Mouse (Mus musculus): Measurements from ENCODE around the gene Rpa1. TPM values are rescaled to one million over a fixed set of nuclear protein-coding genes. Genes with fewer than 3 reads are reported as not detected.
A peak's percentile ranks its signal among the peaks of the same experiment; 100 is the strongest.

Rpa1 gene
- polyA plus RNA-seq, 1 experiment from 2014 or later: 88.4 TPM

GRCm38 (mm10) chr11:75262791-75263190, 85.3 kb downstream of the Rpa1 start:
- Histone ChIP-seq H3K9me3 (replicated peaks) (no peaks in the 10 kb centered on the region), H3K9ac (no peak overlapping the region), H3K36me3 (replicated peaks) (no peaks in the 10 kb centered on the region), H3K4me1 (replicated peaks) (peaks cover 25% of the 10 kb centered on the region), H3K4me2 (no peak overlapping the region), H3K4me3 (replicated peaks) (no peak overlapping the region), H3K27me3 (no peaks in the 10 kb centered on the region), H3K27ac (replicated peaks) (no peak overlapping the region)
- 35% methylated on average over 5 of the region's 5 CpGs for WGBS (ENCODE audit: insufficient replicate concordance)
- ATAC-seq (ENCODE audit: insufficient read depth): no peak

GRCm38 (mm10) chr11:75262181-75262580, 85.9 kb downstream of the Rpa1 start:
- no peak overlapping the region for H3K27ac ChIP-seq (replicated peaks)
- ATAC-seq (ENCODE audit: insufficient read depth): no peak
- H3K36me3 ChIP-seq (replicated peaks): no peaks in the 10 kb centered on the region
- H3K9me3 ChIP-seq (replicated peaks): no peaks in the 10 kb centered on the region
- WGBS (ENCODE audit: insufficient replicate concordance): 79% methylated on average over 3 of the region's 3 CpGs
- no peak overlapping the region for H3K4me3 ChIP-seq (replicated peaks)
- H3K27me3 ChIP-seq: no peaks in the 10 kb centered on the region
- H3K4me1 ChIP-seq (replicated peaks): peaks cover 19% of the 10 kb centered on the region
- no peak overlapping the region for H3K4me2 ChIP-seq
- no peak overlapping the region for H3K9ac ChIP-seq

GRCm38 (mm10) chr11:75261730-75262129, 86.4 kb downstream of the Rpa1 start:
- Histone ChIP-seq H3K36me3 (replicated peaks) (no peaks in the 10 kb centered on the region), H3K27ac (replicated peaks) (no peak overlapping the region), H3K9me3 (replicated peaks) (no peaks in the 10 kb centered on the region), H3K9ac (no peak overlapping the region), H3K4me3 (replicated peaks) (no peak overlapping the region), H3K4me2 (no peak overlapping the region), H3K4me1 (replicated peaks) (peaks cover 17% of the 10 kb centered on the region), H3K27me3 (no peaks in the 10 kb centered on the region)
- no peak for ATAC-seq (ENCODE audit: insufficient read depth)
- 60% methylated on average over 4 of the region's 4 CpGs for WGBS (ENCODE audit: insufficient replicate concordance)

GRCm38 (mm10) chr11:75261016-75261415, 87.1 kb downstream of the Rpa1 start:
- ATAC-seq (ENCODE audit: insufficient read depth): no peak
- no peaks in the 10 kb centered on the region for H3K36me3 ChIP-seq (replicated peaks)

GRCm38 (mm10) chr11:75259996-75260561, 88.0 kb downstream of the Rpa1 start:
- H3K4me3 ChIP-seq (replicated peaks): no peak overlapping the region
- no peaks in the 10 kb centered on the region for H3K27me3 ChIP-seq
- H3K4me2 ChIP-seq: no peak overlapping the region
- peaks cover 21% of the 10 kb centered on the region for H3K4me1 ChIP-seq (replicated peaks)
- no peak for ATAC-seq (ENCODE audit: insufficient read depth)
- 62% methylated on average over 10 of the region's 10 CpGs for WGBS (ENCODE audit: insufficient replicate concordance)
- no peak overlapping the region for H3K9ac ChIP-seq
- H3K9me3 ChIP-seq (replicated peaks): no peaks in the 10 kb centered on the region
- H3K27ac ChIP-seq (replicated peaks): no peak overlapping the region
- H3K36me3 ChIP-seq (replicated peaks): no peaks in the 10 kb centered on the region

More at GRCm38 (mm10) chr11:75261016-75261415, 87.1 kb downstream of the Rpa1 start:
- Histone ChIP-seq H3K9ac (no peak overlapping the region), H3K4me3 (replicated peaks) (no peak overlapping the region), H3K27me3 (no peaks in the 10 kb centered on the region), H3K4me2 (no peak overlapping the region), H3K4me1 (replicated peaks) (peaks cover 17% of the 10 kb centered on the region), H3K27ac (replicated peaks) (no peak overlapping the region), H3K9me3 (replicated peaks) (no peaks in the 10 kb centered on the region)
- 67% methylated on average over 2 of the region's 2 CpGs for WGBS (ENCODE audit: insufficient replicate concordance)

- Histone ChIP-seq H3K4me3 (replicated peaks) (no peak overlapping the region), H3K9ac (no peak overlapping the region), H3K36me3 (replicated peaks) (no peaks in the 10 kb centered on the region), H3K27me3 (no peaks in the 10 kb centered on the region), H3K27ac (replicated peaks) (no peak overlapping the region), H3K4me2 (no peak overlapping the region), H3K9me3 (replicated peaks) (no peaks in the 10 kb centered on the region), H3K4me1 (replicated peaks) (peaks cover 28% of the 10 kb centered on the region)
- no peak for ATAC-seq (ENCODE audit: insufficient read depth)
- WGBS (ENCODE audit: insufficient replicate concordance): 77% methylated on average over 6 of the region's 6 CpGs
These were observed 88.7 kb downstream of the Rpa1 start for GRCm38 (mm10) chr11:75259416-75259815.

- H3K27me3 ChIP-seq: no peaks in the 10 kb centered on the region
- 61% methylated on average over 4 of the region's 4 CpGs for WGBS (ENCODE audit: insufficient replicate concordance)
- no peak for ATAC-seq (ENCODE audit: insufficient read depth)
These were observed 91.0 kb downstream of the Rpa1 start for GRCm38 (mm10) chr11:75257056-75257648.

GRCm38 (mm10) chr11:75255330-75255729, 92.8 kb downstream of the Rpa1 start:
- Histone ChIP-seq H3K4me3 (replicated peaks) (no peak overlapping the region), H3K9ac (no peak overlapping the region), H3K4me2 (no peak overlapping the region), H3K27ac (replicated peaks) (no peak overlapping the region), H3K9me3 (replicated peaks) (no peaks in the 10 kb centered on the region), H3K27me3 (peaks cover 3% of the 10 kb centered on the region; the same call in 1 of the 2 replicates), H3K4me1 (replicated peaks) (peaks cover 15% of the 10 kb centered on the region), H3K36me3 (replicated peaks) (no peaks in the 10 kb centered on the region)
- 42% methylated on average over 5 of the region's 5 CpGs for WGBS (ENCODE audit: insufficient replicate concordance)
- no peak for ATAC-seq (ENCODE audit: insufficient read depth)

More at GRCm38 (mm10) chr11:75257056-75257648, 91.0 kb downstream of the Rpa1 start:
- H3K4me2 ChIP-seq: no peak overlapping the region
- H3K27ac ChIP-seq (replicated peaks): no peak overlapping the region
- no peaks in the 10 kb centered on the region for H3K9me3 ChIP-seq (replicated peaks)
- peaks cover 23% of the 10 kb centered on the region for H3K4me1 ChIP-seq (replicated peaks)
- no peak overlapping the region for H3K9ac ChIP-seq
- no peak overlapping the region for H3K4me3 ChIP-seq (replicated peaks)
- no peaks in the 10 kb centered on the region for H3K36me3 ChIP-seq (replicated peaks)

- peak overlapping the region; percentile 45 for H3K27ac ChIP-seq (replicated peaks)
- H3K9ac ChIP-seq: no peak overlapping the region; the same call in 1 of the 2 replicates
- no peaks in the 10 kb centered on the region for H3K9me3 ChIP-seq (replicated peaks)
- no peaks in the 10 kb centered on the region for H3K36me3 ChIP-seq (replicated peaks)
- ATAC-seq (ENCODE audit: insufficient read depth): peak; percentile 87
- peak overlapping the region; percentile 15 for H3K4me3 ChIP-seq (replicated peaks)
- peaks cover 3% of the 10 kb centered on the region; the same call in 1 of the 2 replicates for H3K27me3 ChIP-seq
- peaks cover 17% of the 10 kb centered on the region for H3K4me1 ChIP-seq (replicated peaks)
- H3K4me2 ChIP-seq: peak overlapping the region; percentile 50
- 40% methylated on average over 13 of the region's 13 CpGs for WGBS (ENCODE audit: insufficient replicate concordance)
These were observed 93.7 kb downstream of the Rpa1 start for GRCm38 (mm10) chr11:75254252-75254912.

GRCm38 (mm10) chr11:75251557-75252070, 96.5 kb downstream of the Rpa1 start:
- ATAC-seq (ENCODE audit: insufficient read depth): no peak
- Histone ChIP-seq H3K27ac (replicated peaks) (no peak overlapping the region), H3K9me3 (replicated peaks) (no peaks in the 10 kb centered on the region), H3K4me3 (replicated peaks) (no peak overlapping the region), H3K36me3 (replicated peaks) (no peaks in the 10 kb centered on the region), H3K27me3 (peaks cover 3% of the 10 kb centered on the region; the same call in 1 of the 2 replicates), H3K4me1 (replicated peaks) (peaks cover 32% of the 10 kb centered on the region), H3K9ac (no peak overlapping the region), H3K4me2 (no peak overlapping the region)
- WGBS (ENCODE audit: insufficient replicate concordance): 62% methylated on average over 7 of the region's 7 CpGs

- H3K9me3 ChIP-seq (replicated peaks): no peaks in the 10 kb centered on the region
- H3K36me3 ChIP-seq (replicated peaks): no peaks in the 10 kb centered on the region
- no peak overlapping the region for H3K4me2 ChIP-seq
- H3K27ac ChIP-seq (replicated peaks): no peak overlapping the region
- no peak overlapping the region for H3K4me3 ChIP-seq (replicated peaks)
- no peak overlapping the region for H3K9ac ChIP-seq
- ATAC-seq (ENCODE audit: insufficient read depth): no peak
- peaks cover 37% of the 10 kb centered on the region for H3K4me1 ChIP-seq (replicated peaks)
- H3K27me3 ChIP-seq: peaks cover 3% of the 10 kb centered on the region; the same call in 1 of the 2 replicates
- WGBS (ENCODE audit: insufficient replicate concordance): 68% methylated on average over 4 of the region's 4 CpGs
These were observed 97.1 kb downstream of the Rpa1 start for GRCm38 (mm10) chr11:75251006-75251512.
